Comparison of ENCODE assay signal across 14 mouse cellular contexts in genomic region chr11:97571266-97572088, GRCm38 (mm10). TPM values are rescaled to one million over a fixed set of nuclear protein-coding genes. Genes with fewer than 3 reads are reported as not detected.
A peak's percentile ranks its signal among the peaks of the same experiment; 100 is the strongest.
DNase-seq lines count a peak whose midpoint lies in the region; ATAC-seq lines count a peak whose summit lies in the region.
"Had no signal": no experiment of that assay in that cellular context is flagged by ENCODE, and none has a peak within 500 bp of the region (broad histone marks: within the 10 kb centered on the region; RNA-seq: fewer than 3 reads in every experiment).

No protein-coding gene starts in this region.

- peak overlapping the region; percentile 97 for H3K27ac ChIP-seq in forebrain, embryonic 16.5 days (ENCODE audit: low read length)
- peak overlapping the region; percentile 99 for H3K27ac ChIP-seq in midbrain, embryonic 13.5 days
- H3K27ac ChIP-seq in kidney, embryonic 16.5 days (ENCODE audit: low read length): no peak overlapping the region
- H3K27ac ChIP-seq in liver, embryonic 11.5 days (ENCODE audit: low read depth, low read length): no peak overlapping the region
- H3K27ac ChIP-seq: embryonic facial prominence, embryonic 13.5 days; limb, embryonic 13.5 days; lung, embryonic 15.5 days had no signal

- H3K27me3 ChIP-seq in forebrain, embryonic 16.5 days (replicated peaks; ENCODE audit: control insufficient read depth, insufficient read depth, low read length): no peaks in the 10 kb centered on the region
- H3K27me3 ChIP-seq in midbrain, embryonic 13.5 days: 0 out of 2 replicates have a peak, but pooled peaks cover 6% of the 10 kb centered on the region
- peaks cover 70% of the 10 kb centered on the region for H3K27me3 ChIP-seq in kidney, embryonic 16.5 days (ENCODE audit: insufficient read depth, low read length)
- peaks cover 95% of the 10 kb centered on the region for H3K27me3 ChIP-seq in liver, embryonic 11.5 days (replicated peaks; ENCODE audit: control insufficient read depth, insufficient read depth, low read length)

- DNase-seq in cerebellum, adult 11 months: peak; percentile 37
- DNase-seq in cerebellum, adult 8-10 months: no peak
- peak; percentile 46 for DNase-seq in MN1 (ENCODE audit: low spot score)
- DNase-seq in liver, embryonic 11.5 days (ENCODE audit: low spot score): no peak
- DNase-seq in lung, postnatal 25 days (ENCODE audit: low spot score): no peak
- DNase-seq: right cerebral cortex, adult 18-20 months; thymus, postnatal 25 days had no signal

- H3K4me1 ChIP-seq in forebrain, embryonic 16.5 days (replicated peaks; ENCODE audit: control insufficient read depth, insufficient read depth, low read length): peaks cover 82% of the 10 kb centered on the region
- peaks cover 85% of the 10 kb centered on the region for H3K4me1 ChIP-seq in midbrain, embryonic 13.5 days (replicated peaks)
- peaks cover 32% of the 10 kb centered on the region for H3K4me1 ChIP-seq in kidney, embryonic 16.5 days (ENCODE audit: insufficient read depth, low read length)
- H3K4me1 ChIP-seq in liver, embryonic 11.5 days (replicated peaks; ENCODE audit: control insufficient read depth, insufficient read depth, low read length): peaks cover 16% of the 10 kb centered on the region

- H3K9ac ChIP-seq in forebrain, embryonic 16.5 days (replicated peaks; ENCODE audit: low read depth, low read length): peak overlapping the region; percentile 51
- H3K9ac ChIP-seq in midbrain, embryonic 13.5 days (replicated peaks): peak overlapping the region; percentile 97
- no peak overlapping the region for H3K9ac ChIP-seq in kidney, embryonic 16.5 days (replicated peaks; ENCODE audit: low read length)
- H3K9ac ChIP-seq in liver, embryonic 11.5 days (ENCODE audit: low read depth, low read length): no peak overlapping the region
- H3K9ac ChIP-seq: embryonic facial prominence, embryonic 13.5 days; limb, embryonic 13.5 days; lung, embryonic 15.5 days had no signal

- peak; percentile 13; the same call in 1 of the 2 replicates for ATAC-seq in forebrain, embryonic 16.5 days
- ATAC-seq in midbrain, embryonic 13.5 days: 0 out of 2 replicates have a peak, but pooled peaks have one; percentile 5
- ATAC-seq in kidney, embryonic 16.5 days (ENCODE audit: low FRiP score, low TSS enrichment): no peak
- ATAC-seq in liver, embryonic 11.5 days (replicated peaks; ENCODE audit: low FRiP score): no peak

- H3K4me2 ChIP-seq in forebrain, embryonic 16.5 days (ENCODE audit: low read length): peak overlapping the region; percentile 86
- peak overlapping the region; percentile 96 for H3K4me2 ChIP-seq in midbrain, embryonic 13.5 days (replicated peaks)
- H3K4me2 ChIP-seq in kidney, embryonic 16.5 days (replicated peaks; ENCODE audit: low read depth, low read length): no peak overlapping the region
- H3K4me2 ChIP-seq in liver, embryonic 11.5 days: no peak overlapping the region
- H3K4me2 ChIP-seq: limb, embryonic 13.5 days; lung, embryonic 15.5 days had no signal

- peak overlapping the region; percentile 85 for H3K4me3 ChIP-seq in forebrain, embryonic 16.5 days (replicated peaks; ENCODE audit: low read length)
- peak overlapping the region; percentile 84 for H3K4me3 ChIP-seq in midbrain, embryonic 13.5 days (replicated peaks)
- H3K4me3 ChIP-seq in kidney, embryonic 16.5 days (ENCODE audit: low read length): no peak overlapping the region
- no peak overlapping the region for H3K4me3 ChIP-seq in liver, embryonic 11.5 days (ENCODE audit: low read depth, low read length)
- H3K4me3 ChIP-seq: embryonic facial prominence, embryonic 13.5 days; limb, embryonic 13.5 days; lung, embryonic 15.5 days had no signal

- H3K36me3 ChIP-seq in forebrain, embryonic 16.5 days (ENCODE audit: control insufficient read depth, insufficient read depth): no peaks in the 10 kb centered on the region
- no peaks in the 10 kb centered on the region for H3K36me3 ChIP-seq in midbrain, embryonic 13.5 days
- no peaks in the 10 kb centered on the region for H3K36me3 ChIP-seq in kidney, embryonic 16.5 days (ENCODE audit: insufficient read depth, low read length)
- H3K36me3 ChIP-seq in liver, embryonic 11.5 days (ENCODE audit: control insufficient read depth, insufficient read depth, low read length): no peaks in the 10 kb centered on the region
- H3K36me3 ChIP-seq: embryonic facial prominence, embryonic 13.5 days; G1E; limb, embryonic 13.5 days; lung, embryonic 15.5 days had no signal

- no peaks in the 10 kb centered on the region for H3K9me3 ChIP-seq in forebrain, embryonic 16.5 days (ENCODE audit: control insufficient read depth, low read length)
- no peaks in the 10 kb centered on the region for H3K9me3 ChIP-seq in midbrain, embryonic 13.5 days
- H3K9me3 ChIP-seq in kidney, embryonic 16.5 days (ENCODE audit: low read length): no peaks in the 10 kb centered on the region
- H3K9me3 ChIP-seq in liver, embryonic 11.5 days (ENCODE audit: control insufficient read depth, low read length): no peaks in the 10 kb centered on the region
- H3K9me3 ChIP-seq: embryonic facial prominence, embryonic 13.5 days; G1E; limb, embryonic 13.5 days; lung, embryonic 15.5 days had no signal

- 3% methylated on average over 8 of the region's 8 CpGs for WGBS in forebrain, embryonic 16.5 days
- WGBS in midbrain, embryonic 13.5 days: 11% methylated on average over 6 of the region's 8 CpGs
- 13% methylated on average over 8 of the region's 8 CpGs for WGBS in kidney, embryonic 16.5 days
- WGBS in liver, embryonic 11.5 days: 20% methylated on average over 8 of the region's 8 CpGs

RNA-seq across cellular contexts. Expression of gene Srcin1, which starts 4.5 kb away (rescaled TPM):
- 7.0 and 9.9 TPM in 2 replicates for polyA plus RNA-seq in forebrain, embryonic 16.5 days (2015; fragmentation: Nextera tagmentation; extraction: Ambion mirVana)
- 7.0 and 8.5 TPM in 2 replicates for polyA plus RNA-seq in midbrain, embryonic 13.5 days (2015; fragmentation: Nextera tagmentation; extraction: Ambion mirVana)
- polyA plus RNA-seq in kidney, embryonic 16.5 days (2015; fragmentation: Nextera tagmentation; extraction: Ambion mirVana): 1.0 and 1.1 TPM in 2 replicates
- 0.13 and 0.14 TPM in 2 replicates for polyA plus RNA-seq in liver, embryonic 11.5 days (2014; fragmentation: Nextera tagmentation; extraction: Ambion mirVana)

RNA-seq across cellular contexts. Expression of gene Epop, which starts 58.0 kb away (rescaled TPM):
- 2.1 and 2.6 TPM in 2 replicates for polyA plus RNA-seq in forebrain, embryonic 16.5 days (2015; fragmentation: Nextera tagmentation; extraction: Ambion mirVana)
- 3.0 and 4.2 TPM in 2 replicates for polyA plus RNA-seq in midbrain, embryonic 13.5 days (2015; fragmentation: Nextera tagmentation; extraction: Ambion mirVana)
- 2.3 and 2.5 TPM in 2 replicates for polyA plus RNA-seq in kidney, embryonic 16.5 days (2015; fragmentation: Nextera tagmentation; extraction: Ambion mirVana)
- 4.1 and 4.8 TPM in 2 replicates for polyA plus RNA-seq in liver, embryonic 11.5 days (2014; fragmentation: Nextera tagmentation; extraction: Ambion mirVana)

Comparison
In these comparisons a context has a peak if more than half of its experiments do, and no peak if none do; other contexts are left out.
1. DNase-seq: peak in cerebellum, adult 11 months (single experiment) and MN1 (single experiment); none in cerebellum, adult 8-10 months (single experiment), liver, embryonic 11.5 days (single experiment) and lung, postnatal 25 days (single experiment).
2. ATAC-seq: peak in forebrain, embryonic 16.5 days (single experiment) and midbrain, embryonic 13.5 days (single experiment); none in kidney, embryonic 16.5 days (single experiment) and liver, embryonic 11.5 days (single experiment).
3. H3K27ac ChIP-seq: peak in forebrain, embryonic 16.5 days (single experiment) and midbrain, embryonic 13.5 days (single experiment); none in kidney, embryonic 16.5 days (single experiment) and liver, embryonic 11.5 days (single experiment).
4. H3K4me2 ChIP-seq: peak in forebrain, embryonic 16.5 days (single experiment) and midbrain, embryonic 13.5 days (single experiment); none in kidney, embryonic 16.5 days (single experiment) and liver, embryonic 11.5 days (single experiment).
5. H3K4me3 ChIP-seq: peak in forebrain, embryonic 16.5 days (single experiment) and midbrain, embryonic 13.5 days (single experiment); none in kidney, embryonic 16.5 days (single experiment) and liver, embryonic 11.5 days (single experiment).
6. H3K9ac ChIP-seq: peak in forebrain, embryonic 16.5 days (single experiment) and midbrain, embryonic 13.5 days (single experiment); none in kidney, embryonic 16.5 days (single experiment) and liver, embryonic 11.5 days (single experiment).